Mouse (Mus musculus) heart, embryonic 16.5 days (tissue): ENCODE data around the gene Tnfsfm13. TPM values are rescaled to one million over a fixed set of nuclear protein-coding genes. Genes with fewer than 3 reads are reported as not detected.

Experiments used
- ATAC-seq: fragments of 200-750 bp; cut with Nextera tagmentation; replicated peaks from 2 replicates; pipeline ENCODE4 v1.8.0; 2017; ENCODE audit warnings: moderate number of reproducible peaks; ENCODE audit not compliant: insufficient read depth, low FRiP score; ENCODE audit errors: extremely low read depth
- H3K27ac ChIP-seq: fragments of 300-500 bp; sonication (generic); 2 replicates; pipeline ENCODE4 v1.5.1; 2014; ENCODE audit warnings: mild to moderate bottlenecking, low read length, control low read depth, moderate library complexity
- H3K27me3 ChIP-seq: fragments of 300-500 bp; sonication (generic); 2 replicates; pipeline ENCODE4 v1.6.1; 2014; ENCODE audit warnings: low read length, mixed read lengths; ENCODE audit not compliant: control insufficient read depth, insufficient read depth
- H3K36me3 ChIP-seq: fragments of 300-500 bp; sonication (generic); 2 replicates; pipeline ENCODE4 v1.6.1; 2014; ENCODE audit not compliant: control insufficient read depth, insufficient read depth
- H3K4me1 ChIP-seq: fragments of 300-500 bp; sonication (generic); 2 replicates; pipeline ENCODE4 v1.6.1; 2014; ENCODE audit warnings: low read length, mixed read lengths; ENCODE audit not compliant: control insufficient read depth, insufficient read depth
- H3K4me2 ChIP-seq: fragments of 300-500 bp; sonication (generic); 2 replicates; pipeline ENCODE4 v1.6.1; 2014; ENCODE audit warnings: low read depth, mild to moderate bottlenecking, control low read depth, low read length
- H3K4me3 ChIP-seq: fragments of 300-500 bp; sonication (generic); 2 replicates; pipeline ENCODE4 v1.5.1; 2014; ENCODE audit warnings: mild to moderate bottlenecking, control low read depth, low read length
- H3K9ac ChIP-seq: fragments of 300-500 bp; sonication (generic); 2 replicates; pipeline ENCODE4 v1.6.1; 2014; ENCODE audit warnings: low read length, control low read depth
- H3K9me3 ChIP-seq: fragments of 300-500 bp; sonication (generic); replicated peaks from 2 replicates; pipeline ENCODE4 v1.6.1; 2016; ENCODE audit warnings: low read length; ENCODE audit not compliant: control insufficient read depth
- WGBS: fragments of 180-500 bp; shearing (Covaris S2); extraction: QIAGEN DNeasy Blood & Tissue Kit; methylation state at CpG from one replicate; pipeline ENCODE4 v1.1.7; 2014; 5-methylcytosine and 5-hydroxymethylcytosine counted together
- polyA plus RNA-seq: library from polyadenylated mRNA; unstranded; fragments of >200 nt; fragmentation: Nextera tagmentation; extraction: Ambion mirVana; gene quantifications from 2 replicates; pipeline ENCODE4 v1.2.1, GENCODE M21; 2015

Gene Tnfsfm13
- polyA plus RNA-seq, 1 experiment from 2014 or later: 3.5 TPM

DNA sequence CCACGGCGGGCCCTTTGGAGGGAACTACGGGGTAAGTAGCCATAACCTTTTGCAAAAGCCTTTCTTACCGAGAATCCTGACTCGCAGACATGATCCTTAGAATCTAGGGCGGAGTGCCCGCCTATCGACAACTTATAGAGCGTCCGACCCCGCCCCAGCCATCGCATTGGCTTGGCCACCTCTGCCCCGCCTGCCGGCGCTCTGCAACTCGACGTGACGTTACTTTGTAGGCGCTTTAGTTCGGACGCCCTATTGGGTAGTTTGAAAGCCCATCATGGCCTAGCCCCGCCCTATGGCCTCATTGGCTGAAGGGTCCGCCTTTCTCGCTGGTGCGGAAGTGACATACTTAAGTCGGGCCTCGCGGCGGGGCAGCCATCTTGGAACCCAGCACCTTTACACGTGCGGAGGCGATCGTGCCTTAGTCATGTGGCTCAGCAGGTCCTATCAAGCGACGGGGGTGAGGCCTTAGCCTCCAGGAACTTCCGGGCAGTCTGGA, 23.6 kb downstream of the Tnfsfm13 start, which contains the start of gene Eif4a1:
Eif4a1 (minus strand) TSS at position 213 of the 496 bp plus-strand sequence.
- peak within 1 kb of the TSS; percentile 100 for H3K4me3 ChIP-seq
- H3K9ac ChIP-seq: peak within 1 kb of the TSS; percentile 100
- H3K4me2 ChIP-seq: peak within 1 kb of the TSS; percentile 97
- H3K27ac ChIP-seq: peak within 1 kb of the TSS; percentile 98
- peak; percentile 98 for ATAC-seq
- H3K9me3 ChIP-seq: no peaks in the 10 kb centered on the region
- H3K4me1 ChIP-seq: peaks cover 23% of the 10 kb centered on the region
- H3K27me3 ChIP-seq: no peaks in the 10 kb centered on the region
- under 1% methylated on average over 36 of the region's 36 CpGs for WGBS
- peaks cover 65% of the 10 kb centered on the region for H3K36me3 ChIP-seq

DNA sequence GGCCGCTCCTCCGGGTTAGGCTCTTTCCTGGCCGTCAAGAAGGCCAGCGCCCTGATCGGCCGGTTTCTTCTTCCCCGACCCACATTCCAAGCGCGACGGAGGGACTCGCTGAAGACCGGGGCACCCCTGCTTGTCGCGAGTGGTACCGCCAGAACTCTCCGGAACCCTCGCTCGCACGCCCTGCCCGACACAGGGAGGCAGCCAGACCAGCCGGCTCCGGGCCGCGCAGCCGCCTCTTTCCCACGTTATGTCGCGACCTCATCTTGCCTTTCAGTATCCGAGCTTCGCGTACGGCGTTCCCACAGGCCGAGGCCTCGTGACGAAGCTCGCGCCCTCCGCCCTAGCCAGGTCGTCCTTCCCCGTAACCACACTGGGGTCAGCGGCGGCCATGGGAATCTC, 24.2 kb downstream of the Tnfsfm13 start:
- H3K9me3 ChIP-seq: no peaks in the 10 kb centered on the region
- H3K27ac ChIP-seq: peak overlapping the region; percentile 98
- 0 out of 2 replicates have a peak, but pooled peaks have one; percentile 2 for ATAC-seq
- H3K4me3 ChIP-seq: peak overlapping the region; percentile 100
- H3K36me3 ChIP-seq: peaks cover 61% of the 10 kb centered on the region
- no peaks in the 10 kb centered on the region for H3K27me3 ChIP-seq
- WGBS: under 1% methylated on average over 43 of the region's 43 CpGs
- peak overlapping the region; percentile 97 for H3K4me2 ChIP-seq
- peaks cover 23% of the 10 kb centered on the region for H3K4me1 ChIP-seq
- H3K9ac ChIP-seq: peak overlapping the region; percentile 100

DNA sequence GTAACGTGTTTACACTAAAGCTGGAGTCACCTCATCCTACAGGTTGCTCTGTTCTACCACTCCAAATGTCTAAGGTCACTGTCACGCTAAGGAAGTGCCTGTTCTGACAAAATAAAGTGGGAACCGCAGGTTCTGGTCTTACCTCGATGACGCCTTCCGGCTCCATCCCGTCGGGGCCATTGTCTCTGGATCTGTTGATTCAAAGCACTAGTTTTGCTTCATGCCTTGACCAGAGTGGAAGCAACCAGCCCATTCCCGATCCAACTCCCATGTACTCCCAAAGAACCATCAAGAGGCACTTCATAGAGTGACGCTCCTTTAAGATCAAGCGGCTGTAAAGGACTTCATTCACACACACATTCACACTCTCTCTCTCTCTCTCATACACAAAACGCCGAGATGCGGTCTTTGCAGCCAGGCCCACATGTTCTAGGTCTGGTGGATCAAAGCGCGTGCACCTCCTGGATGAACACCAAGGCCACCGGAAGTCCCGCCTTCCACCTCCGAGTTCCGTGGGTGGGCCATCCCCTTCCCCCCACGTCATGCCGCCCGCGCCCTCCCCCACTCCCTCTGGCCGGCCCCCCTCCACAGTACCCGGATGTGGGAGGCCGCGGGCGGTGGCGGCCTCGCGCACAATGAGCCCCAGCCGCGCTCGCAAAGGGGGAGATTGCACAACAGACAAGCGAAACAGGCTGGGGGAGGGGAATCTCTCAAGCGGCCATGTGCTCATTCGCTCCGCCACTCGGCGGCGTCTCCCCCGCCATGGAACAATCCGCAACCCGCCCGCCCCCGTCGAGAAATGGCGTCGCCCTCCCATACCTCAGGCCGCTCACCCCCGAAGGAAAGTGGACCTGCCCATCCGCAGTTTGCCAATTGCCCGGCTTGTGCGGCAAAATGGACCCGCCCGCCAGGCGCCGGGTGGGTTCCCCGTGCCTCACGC, 24.8 kb downstream of the Tnfsfm13 start:
- WGBS: under 1% methylated on average over 51 of the region's 61 CpGs
- peak; percentile 71 for ATAC-seq
- H3K9me3 ChIP-seq: no peaks in the 10 kb centered on the region
- H3K36me3 ChIP-seq: peaks cover 61% of the 10 kb centered on the region
- peaks cover 23% of the 10 kb centered on the region for H3K4me1 ChIP-seq
- H3K9ac ChIP-seq: peak overlapping the region; percentile 100
- H3K4me3 ChIP-seq: peak overlapping the region; percentile 100
- H3K27me3 ChIP-seq: no peaks in the 10 kb centered on the region
- peak overlapping the region; percentile 98 for H3K27ac ChIP-seq
- H3K4me2 ChIP-seq: peak overlapping the region; percentile 97

DNA sequence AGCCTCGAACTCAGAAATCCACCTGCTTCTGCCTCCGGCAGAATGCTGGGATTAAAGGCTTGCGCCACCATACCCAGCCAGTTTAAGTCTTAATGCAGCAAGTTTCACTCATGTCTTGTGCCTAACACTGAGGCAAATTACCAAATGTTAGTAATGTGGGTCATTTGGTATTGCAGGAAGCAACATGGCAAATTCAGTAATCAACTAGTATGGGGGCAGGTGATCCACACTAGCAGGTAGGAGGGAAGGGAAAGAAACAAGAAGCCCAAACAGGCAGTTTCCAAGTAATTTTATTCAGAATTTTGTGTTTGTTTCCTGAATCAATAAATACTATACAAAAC, 29.3 kb downstream of the Tnfsfm13 start:
- Histone ChIP-seq H3K36me3 (peaks cover 52% of the 10 kb centered on the region), H3K4me2 (no peak overlapping the region), H3K4me3 (no peak overlapping the region), H3K9me3 (no peaks in the 10 kb centered on the region), H3K9ac (no peak overlapping the region), H3K4me1 (peaks cover 27% of the 10 kb centered on the region), H3K27ac (no peak overlapping the region), H3K27me3 (no peaks in the 10 kb centered on the region)
- 87% methylated on average over 3 of the region's 3 CpGs for WGBS
- no peak for ATAC-seq

DNA sequence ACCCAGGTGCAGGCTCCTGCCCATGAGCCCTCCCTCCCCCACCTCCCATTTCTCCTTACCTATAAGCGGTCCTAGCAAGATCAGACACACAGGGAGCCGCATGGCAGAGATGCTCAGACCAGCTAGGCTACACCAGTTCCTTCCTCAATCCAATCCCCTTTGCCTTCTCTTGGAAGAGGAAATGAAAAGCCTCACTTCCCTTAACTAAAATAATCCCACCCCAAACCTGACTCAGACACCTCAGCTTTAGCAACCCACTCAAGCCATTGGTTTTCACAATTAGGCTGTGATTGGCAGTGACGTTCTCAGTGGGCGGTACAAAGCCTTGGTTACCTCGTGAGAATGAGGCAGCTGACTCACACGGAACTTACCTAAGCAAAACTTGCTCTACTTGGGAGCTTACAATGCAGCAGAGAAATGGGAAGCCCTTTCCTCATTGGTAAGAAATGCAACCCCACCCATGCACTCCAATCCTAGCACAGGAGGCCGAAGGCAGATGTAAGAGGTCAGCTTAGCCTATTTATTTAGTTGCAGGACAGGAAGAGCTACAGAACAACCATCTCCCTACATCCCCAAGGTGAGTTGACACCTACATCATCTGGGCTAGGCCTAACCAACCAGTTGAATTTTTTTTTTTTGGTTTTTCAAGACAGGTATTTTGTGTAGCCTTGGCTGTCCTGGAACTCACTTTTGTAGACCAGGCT, 29.8 kb downstream of the Tnfsfm13 start, which contains the start of gene Cd68:
Cd68 (minus strand) TSS at position 193 of the 704 bp plus-strand sequence.
- peak within 1 kb of the TSS; percentile 23; the same call in 1 of the 2 replicates for H3K27ac ChIP-seq
- no peaks in the 10 kb centered on the region for H3K27me3 ChIP-seq
- H3K4me2 ChIP-seq: no peak within 1 kb of the TSS
- peaks cover 32% of the 10 kb centered on the region for H3K4me1 ChIP-seq
- 34% methylated on average over 7 of the region's 7 CpGs for WGBS
- ATAC-seq: no peak
- H3K4me3 ChIP-seq: no peak within 1 kb of the TSS
- H3K9ac ChIP-seq: no peak within 1 kb of the TSS
- peaks cover 52% of the 10 kb centered on the region for H3K36me3 ChIP-seq
- H3K9me3 ChIP-seq: no peaks in the 10 kb centered on the region

DNA sequence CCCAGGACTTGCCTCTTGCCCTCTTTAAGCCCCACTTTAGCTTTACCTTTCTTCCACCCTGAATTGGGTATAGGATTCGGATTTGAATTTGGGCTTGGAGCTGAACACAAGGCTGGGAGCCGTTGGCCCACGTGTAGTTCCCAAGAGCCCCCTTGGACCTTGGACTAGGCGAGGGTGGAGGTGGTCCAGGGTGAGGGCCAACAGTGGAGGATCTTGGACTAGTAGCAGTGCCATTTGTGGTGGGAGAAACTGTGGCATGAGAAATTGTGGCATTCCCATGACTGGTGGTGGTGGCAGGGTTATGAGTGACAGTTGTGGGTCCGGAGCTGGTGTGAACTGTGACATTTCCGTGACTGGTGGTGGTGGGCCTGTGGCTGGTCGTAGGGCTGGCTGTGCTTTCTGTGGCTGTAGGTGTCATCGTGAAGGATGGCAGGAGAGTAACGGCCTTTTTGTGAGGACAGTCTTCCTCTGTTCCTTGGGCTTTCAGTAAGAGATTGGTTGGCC, 30.4 kb downstream of the Tnfsfm13 start:
- 64% methylated on average over 9 of the region's 9 CpGs for WGBS
- peaks cover 49% of the 10 kb centered on the region for H3K36me3 ChIP-seq
- ATAC-seq: no peak
- H3K9me3 ChIP-seq: no peaks in the 10 kb centered on the region
- H3K27ac ChIP-seq: peak overlapping the region; percentile 23; the same call in 1 of the 2 replicates
- H3K4me1 ChIP-seq: peaks cover 30% of the 10 kb centered on the region
- H3K4me2 ChIP-seq: no peak overlapping the region
- no peak overlapping the region for H3K4me3 ChIP-seq
- H3K9ac ChIP-seq: no peak overlapping the region
- H3K27me3 ChIP-seq: no peaks in the 10 kb centered on the region

DNA sequence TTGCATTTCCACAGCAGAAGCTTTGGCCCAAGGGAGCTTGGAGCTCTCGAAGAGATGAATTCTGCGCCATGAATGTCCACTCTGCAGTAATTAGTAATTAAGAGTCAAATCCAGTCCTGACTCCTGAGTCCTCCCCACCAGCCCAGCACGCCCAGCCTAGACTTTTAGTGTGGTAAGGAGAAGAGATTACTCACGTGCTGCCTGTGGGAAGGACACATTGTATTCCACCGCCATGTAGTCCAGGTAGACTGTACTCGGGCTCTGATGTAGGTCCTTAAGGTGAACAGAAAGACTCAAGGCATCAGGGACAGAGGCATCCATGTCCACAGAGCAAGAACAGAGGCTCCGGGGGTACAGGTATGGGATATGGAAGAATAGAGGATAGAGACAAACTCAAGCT, 31.1 kb downstream of the Tnfsfm13 start:
- 91% methylated on average over 7 of the region's 7 CpGs for WGBS
- H3K9me3 ChIP-seq: no peaks in the 10 kb centered on the region
- H3K9ac ChIP-seq: no peak overlapping the region
- H3K27me3 ChIP-seq: no peaks in the 10 kb centered on the region
- no peak overlapping the region for H3K4me3 ChIP-seq
- H3K4me1 ChIP-seq: peaks cover 24% of the 10 kb centered on the region
- H3K27ac ChIP-seq: no peak overlapping the region
- no peak overlapping the region for H3K4me2 ChIP-seq
- peaks cover 43% of the 10 kb centered on the region for H3K36me3 ChIP-seq
- ATAC-seq: no peak

DNA sequence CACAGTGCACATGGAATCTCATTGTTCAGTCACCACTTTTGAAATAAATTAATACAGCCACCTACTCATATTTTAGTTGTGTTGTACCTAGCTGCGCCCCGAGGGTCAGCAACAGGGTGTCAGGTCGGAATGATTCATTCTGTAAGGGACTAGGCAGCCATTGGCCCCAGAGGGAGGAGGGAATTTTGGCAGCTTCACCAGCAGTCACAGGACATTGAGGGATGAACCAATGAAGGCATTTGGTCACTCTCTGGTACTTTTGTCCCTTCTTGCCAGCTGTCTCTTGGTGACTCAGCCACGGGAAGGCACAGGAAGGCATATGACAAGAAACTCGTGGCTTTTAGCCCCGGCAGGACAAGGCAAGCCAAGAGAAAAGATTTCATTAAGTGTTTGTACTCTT, 32.1 kb downstream of the Tnfsfm13 start:
- Histone ChIP-seq H3K4me1 (peaks cover 15% of the 10 kb centered on the region), H3K27ac (peak overlapping the region; percentile 98; the same call in 1 of the 2 replicates), H3K4me2 (no peak overlapping the region), H3K36me3 (peaks cover 36% of the 10 kb centered on the region), H3K27me3 (no peaks in the 10 kb centered on the region), H3K9me3 (no peaks in the 10 kb centered on the region), H3K4me3 (no peak overlapping the region), H3K9ac (no peak overlapping the region)
- no peak for ATAC-seq
- WGBS: 77% methylated on average over 6 of the region's 6 CpGs
